Mouse (Mus musculus) CH12.LX (cell line): ENCODE results near the gene Tbx6.

Experiments used
- CTCF ChIP-seq, 2 experiments: IDR thresholded peaks in 1 of 2; conservative IDR thresholded peaks in 1 of 2; 2 replicates each; pipeline ENCODE4 v1.5.1; 2011 to 2012; ENCODE audit warnings: low read depth in 2 of 2, low read length in 2 of 2, improper control_type of control experiment in 1 of 2, inconsistent platforms in 1 of 2, mild to moderate bottlenecking in 1 of 2, moderate library complexity in 1 of 2
- POLR2A ChIP-seq: IDR thresholded peaks from 2 replicates; pipeline ENCODE4 v1.6.1; 2011; ENCODE audit warnings: low read depth, mild to moderate bottlenecking, improper control_type of control experiment, low read length
- ZKSCAN1 ChIP-seq: IDR thresholded peaks from 2 replicates; pipeline ENCODE4 v1.6.1; 2012; ENCODE audit warnings: low read depth, inconsistent platforms, low read length, improper control_type of control experiment, borderline replicate concordance
- ZMIZ1 ChIP-seq: IDR thresholded peaks from 2 replicates; pipeline ENCODE4 v1.6.1; 2012; ENCODE audit warnings: low read depth, mild to moderate bottlenecking, inconsistent platforms, low read length, improper control_type of control experiment

DNA sequence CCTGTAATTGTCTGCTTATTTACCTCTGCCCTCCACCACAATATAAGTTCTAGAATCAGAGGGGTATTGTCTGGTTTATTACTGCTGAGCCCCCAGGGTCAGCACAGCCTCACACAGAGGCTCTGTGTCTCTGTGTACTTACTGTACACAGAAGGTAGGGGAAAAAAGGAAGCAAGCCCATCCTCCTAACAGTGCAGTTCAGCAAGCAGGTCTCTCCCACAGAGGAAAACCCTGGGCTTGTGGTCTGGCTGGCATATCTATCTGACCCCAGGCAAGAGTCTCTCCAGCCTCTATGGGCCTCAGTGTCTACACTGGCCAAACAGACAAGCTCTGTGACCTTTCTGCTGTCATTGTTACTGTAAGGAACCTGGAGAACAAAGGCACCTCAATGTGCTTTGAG lies 22.5 kb downstream of the Tbx6 start:
- TF ChIP-seq ZKSCAN1 (no peak), ZMIZ1 (no peak), POLR2A (no peak), CTCF (conservative IDR thresholded peaks at IDR 0.05 in 1 of 2, IDR thresholded peaks at IDR 0.05 in 1 of 2; ENCODE audit: low read depth in 2 of 2, low read length in 2 of 2) (no peak)
